Mouse (Mus musculus) myocyte (in vitro differentiated cells): ENCODE results near the gene Avp. TPM values are rescaled to one million over a fixed set of nuclear protein-coding genes. Genes with fewer than 3 reads are reported as not detected.

Experiments
- H3K27me3 ChIP-seq: one replicate; pipeline ENCODE4 v1.6.1; 2011; ENCODE audit not compliant: control insufficient read depth, insufficient read depth, insufficient read length
- H3K36me3 ChIP-seq: one replicate; pipeline ENCODE4 v1.6.1; 2011; ENCODE audit not compliant: control insufficient read depth, insufficient read depth
- H3K4me2 ChIP-seq: one replicate; pipeline ENCODE4 v1.6.1; 2011; ENCODE audit warnings: low read depth, control low read depth
- H3K4me3 ChIP-seq: one replicate; pipeline ENCODE4 v1.5.1; 2011; ENCODE audit warnings: mild to moderate bottlenecking, control low read depth, moderate library complexity
- H3K79me2 ChIP-seq: one replicate; pipeline ENCODE4 v1.6.1; 2011; ENCODE audit not compliant: control insufficient read depth, insufficient read depth
- H3ac ChIP-seq: one replicate; pipeline ENCODE4 v1.6.1; 2011; ENCODE audit not compliant: control insufficient read depth, insufficient read length
- CEBPB ChIP-seq: IDR thresholded peaks from 2 replicates; pipeline ENCODE4 v1.6.1; 2011; ENCODE audit warnings: mild to moderate bottlenecking, moderate library complexity; ENCODE audit not compliant: poor library complexity, insufficient read depth, severe bottlenecking
- E2F4 ChIP-seq: IDR thresholded peaks from one replicate; pipeline ENCODE4 v1.6.1; 2011; ENCODE audit warnings: mild to moderate bottlenecking, control low read depth, moderate library complexity; ENCODE audit not compliant: insufficient read depth
- MAX ChIP-seq: IDR thresholded peaks from one replicate; pipeline ENCODE4 v1.6.1; 2011; ENCODE audit warnings: low read depth, mild to moderate bottlenecking, control low read depth
- MYOD1 ChIP-seq, 3 experiments: IDR thresholded peaks; one replicate each; pipeline ENCODE4 v1.6.1; 2011; ENCODE audit warnings: control low read depth in 2 of 3, low read depth in 2 of 3, mild to moderate bottlenecking in 2 of 3, moderate library complexity in 1 of 3; ENCODE audit not compliant: insufficient read length in 2 of 3, control insufficient read depth in 1 of 3
- MYOG ChIP-seq, 3 experiments: IDR thresholded peaks; one replicate each; pipeline ENCODE4 v1.6.1; 2011; ENCODE audit warnings: control low read depth in 2 of 3, low read depth in 2 of 3, mild to moderate bottlenecking in 2 of 3; ENCODE audit not compliant: insufficient read length in 2 of 3, control insufficient read depth in 1 of 3, insufficient read depth in 1 of 3
- POLR2A ChIP-seq: IDR thresholded peaks from one replicate; pipeline ENCODE4 v1.6.1; 2011; ENCODE audit warnings: low read depth, mild to moderate bottlenecking, control low read depth, moderate library complexity; ENCODE audit not compliant: insufficient read length
- POLR2AphosphoS2 ChIP-seq: IDR thresholded peaks from one replicate; pipeline ENCODE4 v1.6.1; 2011; ENCODE audit warnings: low read depth, control low read depth; ENCODE audit not compliant: insufficient read length
- REST ChIP-seq: IDR thresholded peaks from one replicate; pipeline ENCODE4 v1.6.1; 2011; ENCODE audit warnings: mild to moderate bottlenecking, control low read depth, moderate library complexity; ENCODE audit not compliant: insufficient read depth, insufficient read length
- SRF ChIP-seq: IDR thresholded peaks from one replicate; pipeline ENCODE4 v1.6.1; 2011; ENCODE audit warnings: low read depth; ENCODE audit not compliant: control insufficient read depth, insufficient read length
- TCF12 ChIP-seq: IDR thresholded peaks from one replicate; pipeline ENCODE4 v1.6.1; 2011; ENCODE audit warnings: mild to moderate bottlenecking, control low read depth; ENCODE audit not compliant: poor library complexity, insufficient read depth, severe bottlenecking
- TCF3 ChIP-seq: IDR thresholded peaks from one replicate; pipeline ENCODE4 v1.6.1; 2011; ENCODE audit warnings: low read depth, control low read depth; ENCODE audit not compliant: insufficient read length
- USF1 ChIP-seq: IDR thresholded peaks from one replicate; pipeline ENCODE4 v1.6.1; 2011; ENCODE audit warnings: low read depth, mild to moderate bottlenecking, control low read depth, moderate library complexity
- polyA plus RNA-seq: library from polyadenylated mRNA; unstranded; fragments of >200 nt; fragmentation: generic; extraction: Trizol; gene quantifications from one replicate; pipeline ENCODE4 v1.2.1, GENCODE M21; 2012; ENCODE audit warnings: missing spikeins

Gene Avp
- polyA plus RNA-seq, 1 experiment: not detected

DNA sequence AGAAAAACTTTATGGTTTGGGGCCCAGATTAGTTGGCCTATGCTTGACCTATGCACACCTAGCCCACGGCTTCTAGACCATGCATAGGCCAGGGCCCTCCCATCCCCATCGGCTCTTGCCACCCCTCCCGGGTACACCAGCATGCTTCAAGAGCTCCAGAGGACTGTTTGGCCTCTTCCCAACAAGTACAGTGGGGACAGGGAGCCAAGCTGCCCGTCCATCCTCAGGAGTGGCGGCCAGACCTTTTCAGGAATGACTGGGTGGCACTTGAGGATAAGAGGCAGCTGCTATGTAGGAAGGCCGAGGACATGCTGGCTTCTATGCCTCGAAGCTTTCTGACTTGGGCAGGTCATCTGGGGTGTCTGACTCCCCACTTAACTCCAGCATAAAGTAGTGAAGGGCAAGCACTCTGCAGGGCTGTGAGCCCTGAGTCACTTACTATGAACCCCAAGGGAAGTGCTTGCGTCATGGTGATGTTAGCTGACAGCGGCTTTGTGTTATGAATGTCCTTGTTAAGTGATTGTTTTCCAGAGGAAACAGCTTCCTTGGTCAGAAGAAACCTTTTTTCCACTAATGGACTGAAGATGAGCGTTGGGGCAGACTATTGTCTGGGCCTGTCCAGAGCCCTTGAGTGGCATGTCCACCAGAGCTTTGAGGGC, 1.7 kb upstream of the Avp start:
- Histone ChIP-seq H3K79me2 (no peaks in the 10 kb centered on the region), H3ac (no peak overlapping the region), H3K4me2 (no peak overlapping the region), H3K36me3 (no peaks in the 10 kb centered on the region), H3K4me3 (no peak overlapping the region), H3K27me3 (peaks cover 17% of the 10 kb centered on the region)
- TF ChIP-seq MYOG (IDR thresholded peaks at IDR 0.05; ENCODE audit: control insufficient read depth in 1 of 3, insufficient read depth in 1 of 3, insufficient read length in 2 of 3, low read depth in 2 of 3): no peak
- TF ChIP-seq TCF3: no peak
- TF ChIP-seq USF1: no peak
- no peak for TF ChIP-seq TCF12
- TF ChIP-seq SRF: no peak
- TF ChIP-seq POLR2A: no peak
- no peak for TF ChIP-seq POLR2AphosphoS2

- Histone ChIP-seq H3K27me3 (peaks cover 17% of the 10 kb centered on the region), H3K36me3 (no peaks in the 10 kb centered on the region), H3K79me2 (no peaks in the 10 kb centered on the region), H3ac (no peak overlapping the region), H3K4me2 (no peak overlapping the region), H3K4me3 (no peak overlapping the region)
- no peak for TF ChIP-seq SRF
- no peak for TF ChIP-seq MYOD1 (IDR thresholded peaks at IDR 0.05; ENCODE audit: control insufficient read depth in 1 of 3, insufficient read length in 2 of 3, low read depth in 2 of 3)
- TF ChIP-seq REST: no peak
- TF ChIP-seq POLR2AphosphoS2: no peak
- TF ChIP-seq E2F4: no peak
- TF ChIP-seq POLR2A: no peak
- TF ChIP-seq TCF12: no peak
- no peak for TF ChIP-seq USF1
Observed at GRCm38 (mm10) chr2:130581201-130581600, 1.2 kb downstream of the Avp start.

DNA sequence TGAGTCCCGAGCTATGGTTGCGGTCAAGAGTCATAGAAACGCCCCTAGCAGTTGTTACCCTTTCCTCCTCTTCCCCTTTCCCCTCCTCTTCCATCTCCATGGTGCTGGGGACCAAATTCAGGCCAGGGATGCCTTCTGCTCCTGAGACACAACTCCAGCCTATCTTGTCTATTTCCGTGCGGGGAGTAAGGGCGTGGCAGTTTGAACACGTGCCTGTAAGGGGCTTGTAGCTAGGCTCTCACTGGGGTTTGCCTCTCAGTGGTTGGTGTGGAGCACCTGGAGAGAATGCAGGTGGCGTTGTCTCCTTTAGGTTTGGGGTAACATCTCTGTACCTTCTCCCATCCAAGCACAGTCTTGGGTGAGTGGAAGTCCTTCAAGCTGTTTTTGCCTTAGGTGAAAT, 2.6 kb downstream of the Avp start:
- Histone ChIP-seq H3ac (no peak overlapping the region), H3K36me3 (no peaks in the 10 kb centered on the region), H3K4me3 (no peak overlapping the region), H3K27me3 (peaks cover 17% of the 10 kb centered on the region), H3K4me2 (no peak overlapping the region), H3K79me2 (no peaks in the 10 kb centered on the region)
- no peak for TF ChIP-seq MAX
- no peak for TF ChIP-seq CEBPB
- no peak for TF ChIP-seq SRF
- no peak for TF ChIP-seq MYOG (IDR thresholded peaks at IDR 0.05; ENCODE audit: control insufficient read depth in 1 of 3, insufficient read depth in 1 of 3, insufficient read length in 2 of 3, low read depth in 2 of 3)
- no peak for TF ChIP-seq TCF3
- TF ChIP-seq REST: no peak
- no peak for TF ChIP-seq USF1
- TF ChIP-seq POLR2AphosphoS2: no peak
- no peak for TF ChIP-seq MYOD1 (IDR thresholded peaks at IDR 0.05; ENCODE audit: control insufficient read depth in 1 of 3, insufficient read length in 2 of 3, low read depth in 2 of 3)
- TF ChIP-seq POLR2A: no peak
- no peak for TF ChIP-seq TCF12
- TF ChIP-seq E2F4: no peak

- peak overlapping the region; percentile 86 for H3K4me2 ChIP-seq
- H3K36me3 ChIP-seq: no peaks in the 10 kb centered on the region
- no peak overlapping the region for H3ac ChIP-seq
- no peaks in the 10 kb centered on the region for H3K79me2 ChIP-seq
- peak overlapping the region; percentile 1 for H3K4me3 ChIP-seq
- TF ChIP-seq CEBPB (no peak), POLR2A (no peak), E2F4 (no peak), TCF3 (no peak), REST (no peak), MYOG (IDR thresholded peaks at IDR 0.05; ENCODE audit: control insufficient read depth in 1 of 3, insufficient read depth in 1 of 3, insufficient read length in 2 of 3, low read depth in 2 of 3) (no peak)
- H3K27me3 ChIP-seq: peaks cover 17% of the 10 kb centered on the region
Observed at GRCm38 (mm10) chr2:130578148-130578547, 4.2 kb downstream of the Avp start.

GRCm38 (mm10) chr2:130577632-130578031, 4.7 kb downstream of the Avp start:
- Histone ChIP-seq H3K36me3 (no peaks in the 10 kb centered on the region), H3K27me3 (peaks cover 17% of the 10 kb centered on the region), H3K4me2 (peak overlapping the region; percentile 86), H3K79me2 (no peaks in the 10 kb centered on the region), H3K4me3 (peak overlapping the region; percentile 1), H3ac (no peak overlapping the region)
- no peak for TF ChIP-seq SRF
- TF ChIP-seq POLR2AphosphoS2: peak; percentile 37
- peak; percentile 63 for TF ChIP-seq POLR2A
- no peak for TF ChIP-seq E2F4
- TF ChIP-seq USF1: peak; percentile 98
- TF ChIP-seq MYOG (IDR thresholded peaks at IDR 0.05; ENCODE audit: control insufficient read depth in 1 of 3, insufficient read depth in 1 of 3, insufficient read length in 2 of 3, low read depth in 2 of 3): no peak
